Mouse (Mus musculus) heart, adult 2 months (tissue): ENCODE measurements at regions not wholly inside any gene's neighbourhood (a gene's known extent, or its start where the extent isn't known, plus 50 kb on each side); places are given as distances from the start of the nearest gene placed in this dataset.
"Not testable (repeated sequence)": the region's sequence is repeated elsewhere in the genome, so short reads cannot be mapped to it uniquely, and the experiment has no call there.

Experiments used
- DNase-seq, 2 experiments: peaks; one replicate each; pipeline ENCODE4 v3.0.0; 2021
- H3K27ac ChIP-seq: fragments of 200-600 bp; 2 replicates; pipeline ENCODE4 v1.8.1; 2022
- H3K27me3 ChIP-seq: fragments of 200-500 bp; 2 replicates; pipeline ENCODE4 v1.6.1; 2012; ENCODE audit warnings: mild to moderate bottlenecking, low read length, inconsistent platforms, mixed read lengths; ENCODE audit not compliant: control insufficient read depth, insufficient read depth
- H3K36me3 ChIP-seq: fragments of 200-500 bp; 2 replicates; pipeline ENCODE4 v1.6.1; 2012; ENCODE audit warnings: low read length, inconsistent platforms; ENCODE audit not compliant: control insufficient read depth, insufficient read depth
- H3K4me1 ChIP-seq: fragments of 200-500 bp; 2 replicates; pipeline ENCODE4 v1.6.1; 2011; ENCODE audit warnings: low read length; ENCODE audit not compliant: control insufficient read depth, insufficient read depth
- H3K4me3 ChIP-seq: fragments of 200-600 bp; 2 replicates; pipeline ENCODE4 v1.8.1; 2022
- H3K79me2 ChIP-seq: fragments of 200-500 bp; replicated peaks from 2 replicates; pipeline ENCODE4 v1.6.1; 2012; ENCODE audit warnings: mild to moderate bottlenecking, inconsistent platforms, low read length, moderate library complexity, mixed read lengths; ENCODE audit not compliant: control insufficient read depth, insufficient read depth
- H3K9ac ChIP-seq: fragments of 200-500 bp; 2 replicates; pipeline ENCODE4 v1.6.1; 2012; ENCODE audit warnings: low read depth, mild to moderate bottlenecking, control low read depth, inconsistent platforms, low read length, mixed read lengths
- CTCF ChIP-seq: fragments of 200-600 bp; IDR thresholded peaks from 2 replicates; pipeline ENCODE4 v1.8.1; 2022; ENCODE audit warnings: antibody characterized with exemption, mild to moderate bottlenecking, moderate library complexity
- EP300 ChIP-seq: fragments of 200-500 bp; IDR thresholded peaks from 2 replicates; pipeline ENCODE4 v1.6.1; 2011; ENCODE audit warnings: low read depth, low read length, control low read depth; ENCODE audit not compliant: insufficient read depth
- POLR2A ChIP-seq: fragments of 200-500 bp; IDR thresholded peaks from 2 replicates; pipeline ENCODE4 v1.6.1; 2011; ENCODE audit warnings: mild to moderate bottlenecking, low read depth, low read length, control low read depth; ENCODE audit not compliant: insufficient read depth
- WGBS: fragments of 180-500 bp; shearing (Covaris S2); methylation state at CpG from one replicate; pipeline ENCODE4 v1.1.7; 2018; 5-methylcytosine and 5-hydroxymethylcytosine counted together
- intact Hi-C: fragments of 180-260 bp; cut with DNase I; formaldehyde crosslinking; loops from one replicate; pipeline ENCODE4 v1.15.1; 2025

DNA sequence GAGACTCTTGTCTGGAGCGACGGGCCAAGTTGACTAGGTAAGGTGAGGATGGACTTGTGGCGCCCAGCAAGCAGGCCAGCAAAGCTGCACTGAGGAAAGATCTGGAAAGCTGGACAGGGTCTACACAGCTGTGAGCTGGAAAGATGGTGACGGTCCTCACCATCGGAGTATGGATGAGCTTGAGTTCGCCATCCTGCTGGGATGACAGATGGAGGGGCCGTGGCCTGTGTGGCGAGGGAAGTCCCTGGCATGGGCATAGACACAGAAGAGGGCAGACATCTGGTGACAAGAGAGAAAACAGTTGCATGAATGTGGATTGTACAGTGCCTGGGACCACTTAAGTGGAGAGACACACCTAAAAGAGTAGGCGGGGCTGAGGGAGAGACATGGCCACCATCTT is 57.6 kb downstream of the Tmem270 start:
- intact Hi-C loops, result no loop called here
- TF ChIP-seq POLR2A (no peak), EP300 (no peak), CTCF (no peak)

GRCm38 (mm10) chr5:134848571-134848970 is 58.0 kb downstream of the Tmem270 start:
- H3K36me3 ChIP-seq, result no peaks in the 10 kb centered on the region
- intact Hi-C loops, result no loop called here
- no peaks in the 10 kb centered on the region for H3K79me2 ChIP-seq
- TF ChIP-seq POLR2A (no peak), EP300 (no peak), CTCF (no peak)
- H3K4me1 ChIP-seq, result no peaks in the 10 kb centered on the region
- no peak overlapping the region for H3K27ac ChIP-seq
- WGBS, result 92% methylated on average over 13 of the region's 13 CpGs
- H3K27me3 ChIP-seq, result no peaks in the 10 kb centered on the region
- DNase-seq, result no peak
- H3K4me3 ChIP-seq, result no peak overlapping the region
- no peak overlapping the region for H3K9ac ChIP-seq

More for the DNA sequence above, 57.6 kb downstream of the Tmem270 start:
- Histone ChIP-seq H3K4me3 (no peak overlapping the region), H3K27ac (no peak overlapping the region), H3K9ac (no peak overlapping the region), H3K79me2 (no peaks in the 10 kb centered on the region), H3K4me1 (no peaks in the 10 kb centered on the region), H3K27me3 (no peaks in the 10 kb centered on the region), H3K36me3 (no peaks in the 10 kb centered on the region)
- WGBS, result 93% methylated on average over 9 of the region's 9 CpGs
- no peak for DNase-seq

DNA sequence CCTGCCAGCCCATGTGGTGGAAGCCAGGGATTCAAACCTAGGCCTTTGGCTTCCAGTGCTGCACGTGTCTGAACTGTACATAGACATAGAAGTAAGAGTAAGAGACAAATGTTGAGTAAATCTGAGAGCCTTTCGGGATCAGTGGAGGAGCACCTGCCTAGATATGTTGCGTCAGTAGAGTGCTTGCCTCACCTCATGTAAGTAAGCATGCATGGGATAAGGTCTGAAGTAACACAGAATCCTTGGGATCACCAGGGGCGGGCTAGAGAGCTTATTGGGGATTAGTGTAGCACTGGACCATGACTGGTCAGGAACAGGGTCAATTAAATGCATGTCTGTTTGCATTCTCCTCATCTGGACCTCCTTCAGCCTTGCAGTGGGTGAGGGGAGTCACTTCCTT is 61.1 kb downstream of the Tmem270 start:
- intact Hi-C loops, result no loop called here
- Histone ChIP-seq H3K79me2 (no peaks in the 10 kb centered on the region), H3K4me1 (no peaks in the 10 kb centered on the region), H3K4me3 (no peak overlapping the region), H3K27ac (no peak overlapping the region), H3K36me3 (no peaks in the 10 kb centered on the region), H3K9ac (no peak overlapping the region), H3K27me3 (no peaks in the 10 kb centered on the region)
- TF ChIP-seq EP300 (no peak), CTCF (no peak), POLR2A (no peak)
- WGBS, result 90% methylated on average over 4 of the region's 4 CpGs
- DNase-seq, result no peak

DNA sequence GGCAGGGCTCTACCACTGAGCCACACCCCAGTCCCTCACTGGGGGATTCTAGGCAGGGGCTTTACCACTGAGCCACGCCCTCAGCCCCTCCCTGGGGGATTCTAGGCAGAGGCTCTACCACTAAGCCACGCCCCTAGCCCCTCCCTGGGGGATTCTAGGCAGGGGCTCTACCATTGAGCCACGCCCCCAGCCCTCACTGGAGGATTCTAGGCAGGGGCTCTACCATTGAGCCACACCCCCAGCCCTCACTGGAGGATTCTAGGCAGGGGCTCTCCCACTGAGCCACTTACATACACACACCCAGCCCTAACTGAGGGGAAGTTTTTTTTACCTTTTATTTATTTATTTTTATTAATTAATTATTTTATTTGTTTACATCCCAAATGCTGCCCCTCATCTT is 62.3 kb downstream of the Tmem270 start:
- WGBS, result 62% methylated on average over 3 of the region's 3 CpGs
- H3K4me1 ChIP-seq, H3K27ac ChIP-seq, H3K4me3 ChIP-seq, H3K27me3 ChIP-seq, H3K9ac ChIP-seq, DNase-seq, H3K36me3 ChIP-seq, intact Hi-C loops, H3K79me2 ChIP-seq: not testable (repeated sequence)

DNA sequence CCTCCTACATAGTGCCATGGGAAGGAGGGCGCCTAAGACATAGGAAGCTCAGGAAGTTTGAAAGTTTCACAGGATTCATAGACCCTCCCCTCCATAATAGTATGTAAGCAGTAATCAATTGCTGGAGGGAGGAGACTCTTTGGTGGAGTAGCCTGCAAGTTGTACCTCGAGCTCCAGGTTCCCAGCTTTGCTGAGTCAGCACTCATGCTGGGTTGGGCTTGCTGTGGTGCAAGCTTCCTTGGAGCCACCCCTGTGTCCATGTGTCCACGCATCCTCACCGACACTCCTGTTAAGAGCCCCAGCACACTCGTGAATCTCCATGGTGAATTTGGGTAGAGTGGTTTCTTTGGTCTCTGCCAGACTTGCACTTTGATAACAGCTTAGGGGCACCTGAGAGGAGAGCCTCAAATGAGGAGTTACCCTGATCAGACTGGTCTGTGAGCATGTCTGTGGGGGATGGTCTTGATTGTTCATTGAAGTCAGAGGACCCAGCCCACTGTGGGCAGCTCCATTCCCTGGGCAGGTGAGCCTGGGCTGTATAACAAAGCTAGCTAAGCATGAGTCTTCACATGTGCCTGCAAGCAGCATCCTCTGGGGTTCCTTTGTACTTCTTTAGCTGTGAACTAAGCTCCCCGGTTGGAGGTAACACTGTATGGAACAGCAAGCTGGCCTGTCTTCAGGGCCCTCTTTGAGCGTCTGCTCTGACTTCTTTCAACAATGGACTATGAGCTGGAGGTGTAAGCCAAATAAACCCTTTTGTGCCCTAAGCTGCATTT is 65.1 kb downstream of the Tmem270 start:
- H3K4me3 ChIP-seq, result no peak overlapping the region
- H3K36me3 ChIP-seq, result no peaks in the 10 kb centered on the region
- H3K9ac ChIP-seq, result no peak overlapping the region
- intact Hi-C loops, result no loop called here
- no peak overlapping the region for H3K27ac ChIP-seq
- no peaks in the 10 kb centered on the region for H3K27me3 ChIP-seq
- no peak for TF ChIP-seq POLR2A
- TF ChIP-seq CTCF, result no peak
- TF ChIP-seq EP300, result no peak
- no peak for DNase-seq
- WGBS, result 85% methylated on average over 7 of the region's 7 CpGs
- H3K4me1 ChIP-seq, result no peaks in the 10 kb centered on the region
- H3K79me2 ChIP-seq, result no peaks in the 10 kb centered on the region

GRCm38 (mm10) chr5:134836489-134836888 is 70.0 kb downstream of the Tmem270 start:
- DNase-seq, result no peak
- H3K36me3 ChIP-seq, result no peaks in the 10 kb centered on the region
- H3K4me1 ChIP-seq, result no peaks in the 10 kb centered on the region
- H3K79me2 ChIP-seq, result no peaks in the 10 kb centered on the region
- H3K27ac ChIP-seq, result no peak overlapping the region
- intact Hi-C loops, result no loop called here
- TF ChIP-seq CTCF (no peak), POLR2A (no peak), EP300 (no peak)
- H3K9ac ChIP-seq, result no peak overlapping the region
- H3K27me3 ChIP-seq, result no peaks in the 10 kb centered on the region
- no peak overlapping the region for H3K4me3 ChIP-seq

DNA sequence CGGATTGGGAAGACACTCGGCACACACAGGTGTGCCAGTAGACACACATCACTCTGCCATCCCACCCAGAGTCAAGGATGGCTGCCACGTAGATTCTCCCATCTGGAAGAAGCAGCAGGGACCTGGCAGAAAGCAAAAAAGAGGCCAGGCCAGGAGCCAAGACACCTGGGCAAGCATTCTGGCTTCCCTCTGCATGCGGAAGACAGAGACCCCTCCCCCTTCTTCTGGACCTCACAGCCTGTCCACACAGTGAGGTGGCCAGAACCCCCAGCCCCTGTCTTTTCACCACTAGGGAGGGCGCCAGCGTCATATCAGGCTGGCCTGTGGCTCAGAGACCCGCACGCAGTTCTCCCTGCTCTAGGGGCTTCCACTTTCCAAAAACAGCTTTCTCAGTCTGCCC is 73.6 kb downstream of the Tmem270 start:
- H3K4me1 ChIP-seq, result no peaks in the 10 kb centered on the region
- WGBS, result 74% methylated on average over 8 of the region's 8 CpGs
- H3K36me3 ChIP-seq, result no peaks in the 10 kb centered on the region
- no peak overlapping the region for H3K4me3 ChIP-seq
- no peak overlapping the region for H3K27ac ChIP-seq
- DNase-seq, result no peak
- H3K27me3 ChIP-seq, result no peaks in the 10 kb centered on the region
- no peak overlapping the region for H3K9ac ChIP-seq
- TF ChIP-seq POLR2A (no peak), CTCF (no peak), EP300 (no peak)
- H3K79me2 ChIP-seq, result no peaks in the 10 kb centered on the region
- intact Hi-C loops, result no loop called here
